Mouse (Mus musculus) stomach, postnatal 0 days (tissue): Measurements from ENCODE around the gene Rbm24. TPM values are rescaled to one million over a fixed set of nuclear protein-coding genes. Genes with fewer than 3 reads are reported as not detected.

Experiments used
- ATAC-seq: fragments of 200-750 bp; cut with Nextera tagmentation; 2 replicates; pipeline ENCODE4 v1.8.0; 2017; ENCODE audit not compliant: low FRiP score, low TSS enrichment
- DNase-seq: peaks from one replicate; pipeline ENCODE4 v3.0.0-alpha.2; 2016; ENCODE audit warnings: low spot score
- H3K27ac ChIP-seq: fragments of 300-500 bp; sonication (generic); replicated peaks from 2 replicates; pipeline ENCODE4 v1.5.1; 2014; ENCODE audit warnings: mild to moderate bottlenecking, control low read depth
- H3K27me3 ChIP-seq: fragments of 300-500 bp; sonication (generic); 2 replicates; pipeline ENCODE4 v1.6.1; 2014; ENCODE audit warnings: low read length; ENCODE audit not compliant: control insufficient read depth, insufficient read depth
- H3K36me3 ChIP-seq: fragments of 300-500 bp; sonication (generic); 2 replicates; pipeline ENCODE4 v1.6.1; 2014; ENCODE audit warnings: low read length, mixed read lengths; ENCODE audit not compliant: control insufficient read depth, insufficient read depth
- H3K4me1 ChIP-seq: fragments of 300-500 bp; sonication (generic); replicated peaks from 2 replicates; pipeline ENCODE4 v1.6.1; 2014; ENCODE audit warnings: antibody characterized with exemption; ENCODE audit not compliant: control insufficient read depth, insufficient read depth
- H3K4me2 ChIP-seq: fragments of 300-500 bp; sonication (generic); replicated peaks from 2 replicates; pipeline ENCODE4 v1.6.1; 2014; ENCODE audit warnings: low read depth, mild to moderate bottlenecking, control low read depth, moderate library complexity
- H3K4me3 ChIP-seq: fragments of 300-500 bp; sonication (generic); 2 replicates; pipeline ENCODE4 v1.5.1; 2014; ENCODE audit warnings: low read depth, low read length, control low read depth
- H3K9ac ChIP-seq: fragments of 300-500 bp; sonication (generic); 2 replicates; pipeline ENCODE4 v1.6.1; 2014; ENCODE audit warnings: mild to moderate bottlenecking, low read length, control low read depth, mixed read lengths
- H3K9me3 ChIP-seq: fragments of 300-500 bp; sonication (generic); 2 replicates; pipeline ENCODE4 v1.6.1; 2016; ENCODE audit warnings: low read length; ENCODE audit not compliant: control insufficient read depth
- CTCF ChIP-seq: IDR thresholded peaks from 2 replicates; pipeline ENCODE4 v1.5.1; 2016; ENCODE audit warnings: antibody characterized with exemption, low read depth, mild to moderate bottlenecking, moderate library complexity
- EP300 ChIP-seq: optimal IDR thresholded peaks from 2 replicates; pipeline ENCODE3; 2016; ENCODE audit warnings: antibody characterized with exemption
- WGBS: fragments of 180-500 bp; shearing (Covaris S2); extraction: QIAGEN DNeasy Blood & Tissue Kit; methylation state at CpG from one replicate; pipeline ENCODE4 v1.1.7; 2014; 5-methylcytosine and 5-hydroxymethylcytosine counted together
- polyA plus RNA-seq: library from polyadenylated mRNA; unstranded; fragments of >200 nt; fragmentation: Nextera tagmentation; extraction: Ambion mirVana; gene quantifications from 2 replicates; pipeline ENCODE4 v1.2.1, GENCODE M21; 2015

The Rbm24 gene
- polyA plus RNA-seq, 1 experiment from 2014 or later = 1.2 TPM

GRCm38 (mm10) chr13:46462280-46462679 lies 44.0 kb downstream of the Rbm24 start:
- no peaks in the 10 kb centered on the region for H3K9me3 ChIP-seq
- H3K4me1 ChIP-seq = no peaks in the 10 kb centered on the region
- ATAC-seq (no peak), DNase-seq (no peak)
- H3K9ac ChIP-seq = no peak overlapping the region
- TF ChIP-seq EP300 = no peak
- TF ChIP-seq CTCF = no peak
- H3K4me2 ChIP-seq = no peak overlapping the region
- no peaks in the 10 kb centered on the region for H3K27me3 ChIP-seq
- no peak overlapping the region for H3K4me3 ChIP-seq
- no peak overlapping the region for H3K27ac ChIP-seq
- H3K36me3 ChIP-seq = no peaks in the 10 kb centered on the region
- 83% methylated on average over 4 of the region's 4 CpGs for WGBS

GRCm38 (mm10) chr13:46463764-46464163 lies 45.5 kb downstream of the Rbm24 start:
- DNase-seq = no peak
- ATAC-seq = no peak
- Histone ChIP-seq H3K9me3 (no peaks in the 10 kb centered on the region), H3K27ac (no peak overlapping the region), H3K9ac (no peak overlapping the region), H3K4me2 (no peak overlapping the region), H3K27me3 (no peaks in the 10 kb centered on the region), H3K4me1 (no peaks in the 10 kb centered on the region), H3K4me3 (no peak overlapping the region), H3K36me3 (no peaks in the 10 kb centered on the region)
- WGBS = 61% methylated on average over 3 of the region's 3 CpGs
- no peak for TF ChIP-seq EP300
- TF ChIP-seq CTCF = no peak

- ATAC-seq (no peak), DNase-seq (no peak)
- no peak overlapping the region for H3K4me2 ChIP-seq
- no peak overlapping the region for H3K9ac ChIP-seq
- no peaks in the 10 kb centered on the region for H3K27me3 ChIP-seq
- no peak overlapping the region for H3K4me3 ChIP-seq
- H3K4me1 ChIP-seq = no peaks in the 10 kb centered on the region
- no peaks in the 10 kb centered on the region for H3K36me3 ChIP-seq
- H3K27ac ChIP-seq = no peak overlapping the region
- TF ChIP-seq EP300 (no peak), CTCF (no peak)
- 54% methylated on average over 8 of the region's 8 CpGs for WGBS
- H3K9me3 ChIP-seq = no peaks in the 10 kb centered on the region
Measured at GRCm38 (mm10) chr13:46468251-46468650, 50.0 kb downstream of the Rbm24 start.

GRCm38 (mm10) chr13:46469536-46469935 lies 51.3 kb downstream of the Rbm24 start:
- Histone ChIP-seq H3K9me3 (no peaks in the 10 kb centered on the region), H3K4me2 (no peak overlapping the region), H3K27ac (no peak overlapping the region), H3K36me3 (no peaks in the 10 kb centered on the region), H3K4me3 (no peak overlapping the region), H3K27me3 (no peaks in the 10 kb centered on the region), H3K4me1 (no peaks in the 10 kb centered on the region), H3K9ac (no peak overlapping the region)
- TF ChIP-seq EP300 (no peak), CTCF (no peak)
- 85% methylated on average over 2 of the region's 2 CpGs for WGBS
- no peak for DNase-seq
- no peak for ATAC-seq

Other genes starting within 250 kb of the Rbm24 start
- gene Stmnd1, start 144.7 kb upstream of the Rbm24 start, polyA plus RNA-seq = 0.45 and 0.51 TPM in 2 replicates
- gene Cap2, start 83.4 kb downstream of the Rbm24 start, polyA plus RNA-seq = 5.6 and 6.6 TPM in 2 replicates